Mouse (Mus musculus) embryonic facial prominence, embryonic 14.5 days (tissue): Measurements from ENCODE around the gene Pagr1b. TPM values are rescaled to one million over a fixed set of nuclear protein-coding genes. Genes with fewer than 3 reads are reported as not detected.

ENCODE experiments used
- ATAC-seq: fragments of 200-750 bp; cut with Nextera tagmentation; 2 replicates; pipeline ENCODE4 v1.8.0; 2017; ENCODE audit warnings: low read depth, moderate number of reproducible peaks, moderate TSS enrichment
- DNase-seq: peaks from one replicate; pipeline ENCODE4 v3.0.0-alpha.2; 2015; ENCODE audit warnings: low spot score
- H3K27ac ChIP-seq: fragments of 300-500 bp; sonication (generic); replicated peaks from 2 replicates; pipeline ENCODE4 v1.5.1; 2014; ENCODE audit warnings: low read depth, mild to moderate bottlenecking, low read length, moderate library complexity
- H3K27me3 ChIP-seq: fragments of 300-500 bp; sonication (generic); replicated peaks from 2 replicates; pipeline ENCODE4 v1.6.1; 2014; ENCODE audit warnings: low read length; ENCODE audit not compliant: control insufficient read depth, insufficient read depth
- H3K36me3 ChIP-seq: fragments of 300-500 bp; sonication (generic); 2 replicates; pipeline ENCODE4 v1.6.1; 2014; ENCODE audit warnings: low read length, mixed read lengths; ENCODE audit not compliant: control insufficient read depth, insufficient read depth
- H3K4me1 ChIP-seq: fragments of 300-500 bp; sonication (generic); 2 replicates; pipeline ENCODE4 v1.6.1; 2014; ENCODE audit warnings: antibody characterized with exemption, low read length; ENCODE audit not compliant: control insufficient read depth, insufficient read depth
- H3K4me2 ChIP-seq: fragments of 300-500 bp; sonication (generic); 2 replicates; pipeline ENCODE4 v1.6.1; 2014; ENCODE audit warnings: low read depth, mild to moderate bottlenecking, low read length, moderate library complexity, mixed read lengths
- H3K4me3 ChIP-seq: fragments of 300-500 bp; sonication (generic); 2 replicates; pipeline ENCODE4 v1.5.1; 2014; ENCODE audit warnings: low read depth, mild to moderate bottlenecking, low read length
- H3K9ac ChIP-seq: fragments of 300-500 bp; sonication (generic); 2 replicates; pipeline ENCODE4 v1.6.1; 2014; ENCODE audit warnings: low read depth, mild to moderate bottlenecking, low read length, moderate library complexity, mixed read lengths
- H3K9me3 ChIP-seq: fragments of 300-500 bp; sonication (generic); 2 replicates; pipeline ENCODE4 v1.6.1; 2016; ENCODE audit warnings: low read length; ENCODE audit not compliant: control insufficient read depth
- WGBS: fragments of 180-500 bp; shearing (Covaris S2); extraction: QIAGEN DNeasy Blood & Tissue Kit; methylation state at CpG from one replicate; pipeline ENCODE4 v1.1.7; 2014; 5-methylcytosine and 5-hydroxymethylcytosine counted together
- microRNA-seq: library from miRNA; unstranded; fragments of <30 nt; microRNA quantifications from one replicate; pipeline ENCODE4, GENCODE M21; 2016; ENCODE audit warnings: borderline number of aligned reads
- polyA plus RNA-seq: library from polyadenylated mRNA; unstranded; fragments of >200 nt; fragmentation: Nextera tagmentation; extraction: Ambion mirVana; gene quantifications from 2 replicates; pipeline ENCODE4 v1.2.1, GENCODE M21; 2014

Gene Pagr1b
- polyA plus RNA-seq, 1 experiment from 2014 or later: not detected

DNA sequence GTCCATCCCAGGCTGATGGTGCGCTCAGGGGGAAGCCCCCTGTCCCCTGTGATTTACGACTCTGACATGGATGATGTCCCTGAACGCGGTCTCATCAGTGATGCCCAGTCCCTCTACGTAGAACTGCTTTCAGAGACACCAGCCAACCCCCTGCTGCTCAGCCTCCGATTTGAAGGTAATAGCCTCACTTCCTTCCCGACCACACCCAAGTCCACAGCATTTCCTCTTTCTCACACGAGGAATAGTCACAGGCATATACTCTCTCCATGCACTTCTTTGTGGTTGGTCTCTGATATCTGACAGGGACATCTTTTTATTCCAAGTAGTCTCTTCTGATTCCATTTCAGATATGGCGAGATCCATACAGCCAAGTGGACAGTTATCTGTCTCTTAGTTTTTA lies 56.5 kb downstream of the Pagr1b start:
- WGBS: 69% methylated on average over 8 of the region's 9 CpGs
- DNase-seq: no peak
- Histone ChIP-seq H3K9ac (no peak overlapping the region), H3K27me3 (peaks cover 13% of the 10 kb centered on the region; the same call in 1 of the 2 replicates), H3K4me1 (no peaks in the 10 kb centered on the region), H3K9me3 (no peaks in the 10 kb centered on the region), H3K27ac (no peak overlapping the region), H3K36me3 (no peaks in the 10 kb centered on the region), H3K4me3 (no peak overlapping the region), H3K4me2 (no peak overlapping the region)
- no peak for ATAC-seq

GRCm38 (mm10) chr7:126955125-126955524 lies 61.2 kb downstream of the Pagr1b start:
- ATAC-seq: no peak
- Histone ChIP-seq H3K36me3 (no peaks in the 10 kb centered on the region), H3K9me3 (no peaks in the 10 kb centered on the region), H3K4me3 (no peak overlapping the region), H3K4me1 (0 out of 2 replicates have a peak, but pooled peaks cover 5% of the 10 kb centered on the region), H3K4me2 (no peak overlapping the region), H3K27me3 (peaks cover 26% of the 10 kb centered on the region), H3K27ac (no peak overlapping the region), H3K9ac (no peak overlapping the region)
- 44% methylated on average over 3 of the region's 3 CpGs for WGBS
- no peak for DNase-seq

DNA sequence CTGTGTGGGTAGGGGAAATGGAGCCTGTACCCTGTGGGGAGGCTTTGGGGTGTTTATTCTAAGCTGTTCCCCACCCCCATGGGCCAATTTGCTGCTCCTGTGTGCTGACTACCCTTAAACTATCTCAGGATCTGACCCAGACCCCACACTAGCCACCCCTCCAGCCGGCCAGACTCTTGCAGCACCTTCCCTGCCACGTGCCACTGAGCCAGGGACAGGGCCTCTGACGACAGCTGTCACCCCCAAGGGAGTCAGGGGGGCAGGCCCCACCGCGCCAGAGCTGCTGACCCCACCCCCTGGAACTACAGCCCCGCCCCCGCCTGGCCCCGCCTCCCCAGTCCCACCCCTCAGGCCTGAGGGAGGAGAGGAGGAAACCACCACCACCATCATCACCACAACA lies 63.6 kb downstream of the Pagr1b start:
- peaks cover 29% of the 10 kb centered on the region for H3K27me3 ChIP-seq
- 2% methylated on average over 8 of the region's 8 CpGs for whole genome bisulfite sequencing
- DNase-seq: no peak
- H3K9me3 ChIP-seq: no peaks in the 10 kb centered on the region
- 0 out of 2 replicates have a peak, but pooled peaks cover 7% of the 10 kb centered on the region for H3K4me1 ChIP-seq
- no peak overlapping the region for H3K9ac ChIP-seq
- no peak overlapping the region for H3K27ac ChIP-seq
- H3K4me2 ChIP-seq: no peak overlapping the region
- ATAC-seq: no peak
- H3K36me3 ChIP-seq: no peaks in the 10 kb centered on the region
- H3K4me3 ChIP-seq: no peak overlapping the region

GRCm38 (mm10) chr7:126951741-126952140 lies 64.5 kb downstream of the Pagr1b start:
- Histone ChIP-seq H3K9ac (no peak overlapping the region), H3K4me1 (0 out of 2 replicates have a peak, but pooled peaks cover 7% of the 10 kb centered on the region), H3K36me3 (no peaks in the 10 kb centered on the region), H3K4me2 (no peak overlapping the region), H3K27me3 (peaks cover 29% of the 10 kb centered on the region), H3K4me3 (no peak overlapping the region), H3K9me3 (no peaks in the 10 kb centered on the region), H3K27ac (no peak overlapping the region)
- ATAC-seq (no peak), DNase-seq (no peak)
- WGBS: 22% methylated on average over 4 of the region's 4 CpGs

Small RNA genes within 50 kb of the gene (microRNA-seq; reads per million reads assigned to microRNA genes)
- not detected for gene Gm44343

Other genes starting within 250 kb of the Pagr1b start
- 117 and 123 TPM in 2 replicates for gene Ypel3, start 239.5 kb downstream of the Pagr1b start, polyA plus RNA-seq
- 0.24 and 0.35 TPM in 2 replicates for gene Tbx6, start 235.0 kb downstream of the Pagr1b start, polyA plus RNA-seq
- 214 and 256 TPM in 2 replicates for gene Ppp4c, start 224.0 kb downstream of the Pagr1b start, polyA plus RNA-seq
- 1.1 and 1.9 TPM in 2 replicates for gene Fam57b, start 218.8 kb downstream of the Pagr1b start, polyA plus RNA-seq
- gene 4930451I11Rik, start 184.8 kb downstream of the Pagr1b start, polyA plus RNA-seq: not detected in 2 replicates
- gene Doc2a, start 169.1 kb downstream of the Pagr1b start, polyA plus RNA-seq: 1.7 and 2.0 TPM in 2 replicates
- gene Hirip3, start 154.5 kb downstream of the Pagr1b start, polyA plus RNA-seq: 13.2 and 14.8 TPM in 2 replicates
- 75.0 and 86.1 TPM in 2 replicates for gene Ino80e, start 154.1 kb downstream of the Pagr1b start, polyA plus RNA-seq
- 29.1 and 31.9 TPM in 2 replicates for gene Taok2, start 131.8 kb downstream of the Pagr1b start, polyA plus RNA-seq
- 30.2 and 33.2 TPM in 2 replicates for gene Tmem219, start 93.6 kb downstream of the Pagr1b start, polyA plus RNA-seq
- gene Kctd13, start 87.6 kb downstream of the Pagr1b start, polyA plus RNA-seq: 13.7 and 16.8 TPM in 2 replicates
- gene Asphd1, start 66.9 kb downstream of the Pagr1b start, polyA plus RNA-seq: 0.29 and 0.61 TPM in 2 replicates
- 1.6 and 2.1 TPM in 2 replicates for gene Sez6l2, start 65.9 kb downstream of the Pagr1b start, polyA plus RNA-seq
- 88.0 and 98.2 TPM in 2 replicates for gene Cdipt, start 40.6 kb downstream of the Pagr1b start, polyA plus RNA-seq
- gene Cdiptos, start 40.4 kb downstream of the Pagr1b start, polyA plus RNA-seq: 1.3 and 1.8 TPM in 2 replicates
- gene Mvp, start 1.9 kb downstream of the Pagr1b start, polyA plus RNA-seq: 9.5 and 9.9 TPM in 2 replicates
- gene Pagr1a, start 868 bp upstream of the Pagr1b start, polyA plus RNA-seq: 12.8 and 30.5 TPM in 2 replicates
- gene Gm42742, start 4.6 kb upstream of the Pagr1b start, polyA plus RNA-seq: 53.5 and 66.6 TPM in 2 replicates
- gene Prrt2, start 4.7 kb upstream of the Pagr1b start, polyA plus RNA-seq: 19.5 and 21.6 TPM in 2 replicates
- gene Maz, start 10.6 kb upstream of the Pagr1b start, polyA plus RNA-seq: 57.3 TPM in 2 replicates
- gene Kif22, start 26.0 kb upstream of the Pagr1b start, polyA plus RNA-seq: 74.9 and 96.4 TPM in 2 replicates
- gene Zg16, start 70.8 kb upstream of the Pagr1b start, polyA plus RNA-seq: not detected in 2 replicates
- 3.8 and 4.5 TPM in 2 replicates for gene AI467606, start 74.9 kb upstream of the Pagr1b start, polyA plus RNA-seq
- gene Qprt, start 105.7 kb upstream of the Pagr1b start, polyA plus RNA-seq: 4.8 and 6.8 TPM in 2 replicates
- gene Spn, start 121.3 kb upstream of the Pagr1b start, polyA plus RNA-seq: 0.32 and 0.34 TPM in 2 replicates
- gene Cd2bp2, start 179.6 kb upstream of the Pagr1b start, polyA plus RNA-seq: 45.4 and 55.1 TPM in 2 replicates
- 25.0 and 27.1 TPM in 2 replicates for gene Tbc1d10b, start 192.0 kb upstream of the Pagr1b start, polyA plus RNA-seq
- 1,018 and 1,489 TPM in 2 replicates for gene Mylpf, start 192.4 kb upstream of the Pagr1b start, polyA plus RNA-seq
- 14.0 and 17.2 TPM in 2 replicates for gene Zfp553, start 216.6 kb upstream of the Pagr1b start, polyA plus RNA-seq
- gene Sept1, start 216.6 kb upstream of the Pagr1b start, polyA plus RNA-seq: 12.5 and 15.9 TPM in 2 replicates
- gene Zfp771, start 227.8 kb upstream of the Pagr1b start, polyA plus RNA-seq: 53.4 and 54.0 TPM in 2 replicates
- 154 and 157 TPM in 2 replicates for gene Dctpp1, start 244.2 kb upstream of the Pagr1b start, polyA plus RNA-seq